Mouse (Mus musculus) brain, embryonic 18.5 days (tissue): ENCODE data around the gene Ap2s1.

Source experiments
- DNase-seq: peaks from one replicate; pipeline ENCODE4 v3.0.0-alpha.2; 2012; ENCODE audit warnings: low read depth, low spot score

The Ap2s1 gene

DNA sequence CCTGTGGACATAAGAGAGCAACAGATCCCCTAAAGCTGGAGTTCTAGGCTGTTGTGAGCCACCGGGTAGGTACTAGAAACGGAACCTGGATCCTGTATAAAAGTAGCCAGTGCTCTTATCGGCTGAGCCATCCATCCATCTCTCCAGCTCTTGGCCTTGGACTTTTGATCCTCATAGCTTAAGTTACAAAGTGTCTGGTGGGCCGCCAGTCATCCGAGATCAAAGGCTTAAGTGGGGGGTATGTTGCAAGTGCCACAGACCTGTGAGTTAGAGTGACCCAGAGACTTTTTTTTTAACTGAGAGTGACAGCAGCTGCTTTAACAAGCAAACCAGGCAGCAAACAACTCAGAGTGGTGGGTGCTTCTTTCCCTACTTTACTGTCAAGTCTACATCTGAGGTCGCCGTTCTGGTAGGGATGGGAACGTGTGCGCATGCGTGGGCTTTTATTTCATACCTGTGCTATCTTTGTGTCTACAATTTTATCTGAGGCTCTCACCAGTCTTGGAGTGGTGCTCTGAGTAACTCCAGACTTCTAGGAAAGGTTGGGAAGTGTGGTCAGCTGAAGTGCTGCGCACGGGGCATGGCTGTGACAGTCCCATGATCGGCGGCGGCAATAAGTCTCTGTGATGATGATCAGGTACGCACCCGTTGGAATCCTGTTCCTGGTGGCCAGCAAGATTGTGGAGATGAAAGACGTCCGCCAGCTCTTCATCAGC, 55.0 kb downstream of the Ap2s1 start:
- DNase-seq, result no peak

DNA sequence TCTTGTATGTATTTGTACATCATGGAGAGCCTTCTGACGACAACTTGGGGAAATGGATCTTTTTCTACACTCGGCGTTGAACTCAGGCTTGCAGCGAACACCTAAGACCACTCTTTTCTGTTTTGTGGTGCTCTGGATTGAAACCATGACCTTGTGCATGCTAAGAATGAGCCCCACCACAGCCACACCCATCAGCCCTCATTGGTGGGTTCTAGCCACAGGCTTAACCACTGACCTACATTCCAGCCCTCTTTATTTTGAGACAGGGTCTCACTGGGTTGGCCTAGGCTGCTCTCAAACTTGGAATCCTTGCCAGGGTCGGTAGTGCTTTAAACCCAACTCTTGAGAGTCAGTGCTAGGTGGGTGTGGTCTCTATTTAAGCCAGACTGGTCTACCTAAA, 56.7 kb downstream of the Ap2s1 start:
- DNase-seq, result no peak
